Mouse (Mus musculus) heart, embryonic 16.5 days (tissue): ENCODE measurements around the gene Kcnk5. TPM values are rescaled to one million over a fixed set of nuclear protein-coding genes. Genes with fewer than 3 reads are reported as not detected.

Experiments
- ATAC-seq: fragments of 200-750 bp; cut with Nextera tagmentation; replicated peaks from 2 replicates; pipeline ENCODE4 v1.8.0; 2017; ENCODE audit warnings: moderate number of reproducible peaks; ENCODE audit not compliant: insufficient read depth, low FRiP score; ENCODE audit errors: extremely low read depth
- H3K27ac ChIP-seq: fragments of 300-500 bp; sonication (generic); 2 replicates; pipeline ENCODE4 v1.5.1; 2014; ENCODE audit warnings: mild to moderate bottlenecking, low read length, control low read depth, moderate library complexity
- H3K27me3 ChIP-seq: fragments of 300-500 bp; sonication (generic); 2 replicates; pipeline ENCODE4 v1.6.1; 2014; ENCODE audit warnings: low read length, mixed read lengths; ENCODE audit not compliant: control insufficient read depth, insufficient read depth
- H3K36me3 ChIP-seq: fragments of 300-500 bp; sonication (generic); 2 replicates; pipeline ENCODE4 v1.6.1; 2014; ENCODE audit not compliant: control insufficient read depth, insufficient read depth
- H3K4me1 ChIP-seq: fragments of 300-500 bp; sonication (generic); 2 replicates; pipeline ENCODE4 v1.6.1; 2014; ENCODE audit warnings: low read length, mixed read lengths; ENCODE audit not compliant: control insufficient read depth, insufficient read depth
- H3K4me2 ChIP-seq: fragments of 300-500 bp; sonication (generic); 2 replicates; pipeline ENCODE4 v1.6.1; 2014; ENCODE audit warnings: low read depth, mild to moderate bottlenecking, control low read depth, low read length
- H3K4me3 ChIP-seq: fragments of 300-500 bp; sonication (generic); 2 replicates; pipeline ENCODE4 v1.5.1; 2014; ENCODE audit warnings: mild to moderate bottlenecking, control low read depth, low read length
- H3K9ac ChIP-seq: fragments of 300-500 bp; sonication (generic); 2 replicates; pipeline ENCODE4 v1.6.1; 2014; ENCODE audit warnings: low read length, control low read depth
- H3K9me3 ChIP-seq: fragments of 300-500 bp; sonication (generic); replicated peaks from 2 replicates; pipeline ENCODE4 v1.6.1; 2016; ENCODE audit warnings: low read length; ENCODE audit not compliant: control insufficient read depth
- WGBS: fragments of 180-500 bp; shearing (Covaris S2); extraction: QIAGEN DNeasy Blood & Tissue Kit; methylation state at CpG from one replicate; pipeline ENCODE4 v1.1.7; 2014; 5-methylcytosine and 5-hydroxymethylcytosine counted together
- polyA plus RNA-seq: library from polyadenylated mRNA; unstranded; fragments of >200 nt; fragmentation: Nextera tagmentation; extraction: Ambion mirVana; gene quantifications from 2 replicates; pipeline ENCODE4 v1.2.1, GENCODE M21; 2015

Kcnk5 gene
- polyA plus RNA-seq, 1 experiment from 2014 or later: 3.9 TPM

DNA sequence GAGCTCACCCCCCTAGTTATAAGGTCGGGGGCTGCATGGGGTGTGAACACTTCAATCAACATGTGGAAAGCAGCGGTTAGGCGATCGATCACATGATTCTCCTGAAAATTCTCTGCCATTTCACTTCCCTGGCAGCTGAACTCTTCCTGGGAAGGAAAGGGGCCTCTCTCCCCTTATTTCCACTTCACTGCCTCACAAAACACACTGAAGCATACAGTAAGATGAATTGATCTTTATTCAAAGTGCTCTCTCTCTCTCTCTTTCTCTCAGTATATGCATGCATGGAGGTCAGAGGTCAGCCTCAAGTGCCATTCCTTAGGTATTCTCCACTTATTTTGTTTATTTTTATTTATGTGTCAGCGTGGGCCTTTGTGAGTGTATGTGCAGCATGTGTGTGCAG is 2.1 kb upstream of the Kcnk5 start:
- WGBS: 73% methylated on average over 5 of the region's 5 CpGs
- Histone ChIP-seq H3K4me2 (no peak overlapping the region), H3K9me3 (no peaks in the 10 kb centered on the region), H3K9ac (no peak overlapping the region), H3K4me3 (no peak overlapping the region), H3K36me3 (no peaks in the 10 kb centered on the region), H3K27me3 (no peaks in the 10 kb centered on the region), H3K27ac (no peak overlapping the region), H3K4me1 (peaks cover 4% of the 10 kb centered on the region)
- no peak for ATAC-seq

DNA sequence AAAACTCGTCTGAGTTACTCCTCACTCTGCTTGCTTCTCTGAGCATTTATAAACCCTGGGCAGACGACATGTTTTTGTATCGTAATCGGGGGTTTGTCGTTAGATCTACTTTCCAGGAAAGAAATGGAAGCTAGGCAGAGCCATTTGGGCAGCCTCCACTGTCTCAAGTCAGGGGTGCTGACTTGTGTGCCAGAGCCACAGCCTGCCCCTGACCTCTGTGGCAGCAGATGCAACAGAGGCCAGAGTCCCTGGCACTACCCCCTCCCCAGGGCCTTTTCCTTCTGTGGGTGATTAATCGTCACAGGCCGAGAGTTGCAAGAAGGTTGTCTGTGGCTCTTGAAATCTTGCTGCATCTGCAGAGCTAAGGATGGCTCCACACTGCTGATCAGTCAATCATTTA is 987 bp upstream of the Kcnk5 start:
- WGBS: 79% methylated on average over 7 of the region's 7 CpGs
- Histone ChIP-seq H3K4me2 (no peak overlapping the region), H3K9me3 (no peaks in the 10 kb centered on the region), H3K4me1 (peaks cover 4% of the 10 kb centered on the region), H3K9ac (no peak overlapping the region), H3K27ac (no peak overlapping the region), H3K36me3 (no peaks in the 10 kb centered on the region), H3K4me3 (no peak overlapping the region), H3K27me3 (no peaks in the 10 kb centered on the region)
- no peak for ATAC-seq

DNA sequence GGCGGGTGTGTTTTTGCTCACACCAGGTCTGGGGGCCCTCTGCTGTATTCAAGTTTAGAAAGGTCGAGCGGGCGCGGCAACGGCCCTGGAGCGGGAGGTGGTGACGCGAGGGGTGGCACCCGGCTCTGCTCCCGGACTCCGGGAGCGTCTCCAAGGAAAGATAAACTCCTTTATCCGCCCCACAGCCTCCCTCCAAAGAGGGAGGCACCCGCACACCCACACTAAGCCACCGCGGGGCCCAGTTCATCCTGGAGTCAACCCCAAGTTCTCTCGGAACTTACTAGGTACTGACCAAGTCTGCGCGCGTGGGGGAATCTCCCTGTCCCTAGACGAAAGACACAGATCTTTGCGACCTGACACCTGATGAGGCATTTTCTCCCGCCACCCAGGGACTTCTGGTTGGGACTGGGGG is 852 bp downstream of the Kcnk5 start:
- Histone ChIP-seq H3K27me3 (no peaks in the 10 kb centered on the region), H3K4me1 (peaks cover 4% of the 10 kb centered on the region), H3K27ac (no peak overlapping the region), H3K36me3 (no peaks in the 10 kb centered on the region), H3K4me3 (peak overlapping the region; percentile 64), H3K9ac (peak overlapping the region; percentile 68), H3K4me2 (peak overlapping the region; percentile 79), H3K9me3 (no peaks in the 10 kb centered on the region)
- 0 out of 2 replicates have a peak, but pooled peaks have one; percentile 10 for ATAC-seq
- under 1% methylated on average over 24 of the region's 24 CpGs for WGBS

DNA sequence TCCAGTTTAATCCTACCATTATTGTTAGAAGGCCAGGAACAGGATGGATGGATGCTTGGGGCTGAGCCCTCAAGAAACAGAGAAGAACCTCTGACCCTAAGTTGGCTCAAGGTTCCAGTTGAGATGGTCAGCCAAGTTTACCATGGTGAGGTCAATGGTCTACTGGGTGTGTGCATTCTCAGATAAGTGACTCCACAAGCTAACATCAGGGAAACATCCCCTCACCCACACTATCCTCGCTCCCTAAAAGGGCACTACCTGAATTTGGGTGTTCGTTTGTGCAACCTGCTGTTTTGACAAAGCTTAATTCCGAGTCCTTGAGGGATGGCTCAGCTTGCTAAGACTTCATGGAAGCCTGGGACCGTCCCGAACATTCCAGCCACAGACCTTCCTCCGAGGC is 1.3 kb downstream of the Kcnk5 start:
- ATAC-seq: no peak

DNA sequence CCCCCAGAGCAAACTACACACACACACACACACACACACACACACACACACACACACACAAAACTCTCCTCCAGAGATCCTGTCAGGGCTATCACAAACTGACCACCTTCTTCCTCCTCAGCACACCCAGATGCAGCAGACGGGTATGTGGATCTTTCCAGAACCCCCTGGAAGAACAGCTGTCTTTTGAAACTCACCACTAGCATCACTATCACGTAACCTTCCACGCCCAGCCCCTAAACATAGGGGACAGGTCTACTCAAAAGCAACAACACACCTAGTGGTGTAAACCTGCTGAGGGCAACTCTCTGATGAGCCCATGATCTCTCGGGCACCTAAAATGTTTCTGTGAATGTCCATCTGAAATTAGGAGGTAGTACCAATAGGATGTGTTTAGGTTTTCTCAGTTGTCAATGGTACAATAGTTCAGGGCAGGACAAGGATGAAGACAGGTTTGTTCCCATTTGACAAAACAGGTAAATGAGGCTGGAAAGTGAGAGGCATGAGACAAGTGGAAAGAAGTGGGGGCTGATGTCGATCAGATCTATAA is 1.8 kb downstream of the Kcnk5 start:
- H3K27me3 ChIP-seq: no peaks in the 10 kb centered on the region
- no peak for ATAC-seq
- H3K9me3 ChIP-seq: no peaks in the 10 kb centered on the region
- peak overlapping the region; percentile 79 for H3K4me2 ChIP-seq
- no peak overlapping the region for H3K9ac ChIP-seq
- no peak overlapping the region for H3K27ac ChIP-seq
- no peaks in the 10 kb centered on the region for H3K36me3 ChIP-seq
- H3K4me3 ChIP-seq: peak overlapping the region; percentile 64
- WGBS: 71% methylated on average over 5 of the region's 5 CpGs
- peaks cover 4% of the 10 kb centered on the region for H3K4me1 ChIP-seq

More for the DNA sequence above, 1.3 kb downstream of the Kcnk5 start:
- no peaks in the 10 kb centered on the region for H3K9me3 ChIP-seq
- H3K9ac ChIP-seq: peak overlapping the region; percentile 68
- H3K4me1 ChIP-seq: peaks cover 4% of the 10 kb centered on the region
- 7% methylated on average over 6 of the region's 6 CpGs for WGBS
- H3K36me3 ChIP-seq: no peaks in the 10 kb centered on the region
- H3K27ac ChIP-seq: no peak overlapping the region
- H3K4me3 ChIP-seq: peak overlapping the region; percentile 64
- H3K4me2 ChIP-seq: peak overlapping the region; percentile 79
- H3K27me3 ChIP-seq: no peaks in the 10 kb centered on the region

DNA sequence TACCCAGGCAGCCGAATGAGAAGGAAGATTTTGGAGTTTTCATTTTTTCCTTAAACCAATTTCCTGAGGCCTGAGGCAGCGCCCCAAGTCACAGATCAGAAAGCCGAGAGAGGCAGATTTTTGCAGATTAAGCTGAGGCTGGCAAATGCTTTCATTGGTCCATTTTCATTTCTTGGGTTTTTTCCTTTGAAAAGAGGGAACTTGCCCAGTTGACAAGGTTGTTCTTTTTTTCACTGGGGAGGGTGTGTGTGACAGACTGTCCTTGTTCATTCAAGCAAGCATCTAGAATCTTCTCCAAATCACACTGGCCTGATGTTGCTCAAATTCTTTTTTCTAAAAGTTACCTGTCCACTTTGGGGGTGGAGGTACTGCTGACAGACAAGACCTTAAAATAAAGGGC is 2.5 kb downstream of the Kcnk5 start:
- H3K4me3 ChIP-seq: peak overlapping the region; percentile 64
- H3K36me3 ChIP-seq: no peaks in the 10 kb centered on the region

DNA sequence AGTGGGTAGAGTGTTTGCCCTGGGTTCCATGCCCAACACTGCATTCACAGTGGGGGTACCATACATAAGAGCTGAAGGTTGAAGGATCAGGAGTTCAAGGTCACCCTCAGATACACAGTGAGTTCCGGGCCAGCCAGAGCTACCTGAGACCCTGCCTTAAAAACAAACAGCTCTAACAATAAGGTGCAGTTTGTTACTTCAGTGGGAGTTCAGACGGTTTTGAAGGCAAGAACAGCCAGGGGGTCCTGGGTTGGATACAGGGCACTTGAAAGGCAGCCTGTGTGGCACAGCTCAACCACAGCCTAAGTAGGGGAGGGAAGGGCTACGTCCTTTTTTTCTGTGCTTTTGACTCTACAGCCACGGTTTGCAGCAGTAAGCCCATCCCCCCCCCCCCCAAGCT is 3.0 kb downstream of the Kcnk5 start:
- H3K27me3 ChIP-seq: no peaks in the 10 kb centered on the region
- ATAC-seq: no peak
- H3K4me2 ChIP-seq: peak overlapping the region; percentile 14; the same call in 1 of the 2 replicates
- H3K9ac ChIP-seq: no peak overlapping the region
- WGBS: 32% methylated on average over 4 of the region's 4 CpGs
- no peaks in the 10 kb centered on the region for H3K36me3 ChIP-seq
- H3K4me1 ChIP-seq: peaks cover 4% of the 10 kb centered on the region
- no peak overlapping the region for H3K4me3 ChIP-seq
- no peaks in the 10 kb centered on the region for H3K9me3 ChIP-seq
- no peak overlapping the region for H3K27ac ChIP-seq

More for the DNA sequence above, 2.5 kb downstream of the Kcnk5 start:
- H3K27me3 ChIP-seq: no peaks in the 10 kb centered on the region
- peaks cover 4% of the 10 kb centered on the region for H3K4me1 ChIP-seq
- WGBS: 61% methylated on average over 3 of the region's 3 CpGs
- ATAC-seq: no peak
- H3K27ac ChIP-seq: no peak overlapping the region
- H3K4me2 ChIP-seq: peak overlapping the region; percentile 79; the same call in 1 of the 2 replicates
- H3K9me3 ChIP-seq: no peaks in the 10 kb centered on the region
- H3K9ac ChIP-seq: no peak overlapping the region

DNA sequence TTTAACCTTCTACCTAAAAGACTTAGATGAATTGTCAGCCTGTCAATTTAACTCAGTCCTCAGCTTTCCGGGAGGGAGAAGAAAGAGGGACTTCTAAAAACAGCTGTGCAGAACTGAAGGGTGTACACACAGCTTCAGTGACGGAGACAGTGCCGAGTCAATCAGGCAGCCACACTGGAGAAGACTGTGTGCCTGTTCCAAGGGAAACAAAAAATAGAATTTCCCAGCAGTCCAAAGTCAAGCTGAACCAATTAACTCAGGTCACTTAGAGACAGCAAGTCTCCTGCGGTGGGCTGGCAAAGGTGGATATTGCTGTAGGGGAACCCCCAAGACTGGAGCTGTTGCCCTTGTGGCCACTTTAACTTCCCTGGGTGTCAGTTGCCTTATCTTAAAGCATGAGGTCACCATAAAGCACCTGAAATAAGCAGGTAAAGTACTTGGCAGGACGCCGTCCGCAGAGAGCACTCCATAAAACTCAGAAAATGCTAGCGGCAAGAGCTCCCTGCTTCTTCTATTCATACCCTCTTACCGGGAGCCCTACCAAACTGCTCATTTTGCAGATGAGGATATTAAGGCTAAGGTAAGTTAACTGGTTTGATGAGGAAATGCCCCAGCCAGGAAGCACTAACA is 4.0 kb downstream of the Kcnk5 start:
- Histone ChIP-seq H3K36me3 (no peaks in the 10 kb centered on the region), H3K4me3 (no peak overlapping the region), H3K27me3 (no peaks in the 10 kb centered on the region), H3K4me2 (no peak overlapping the region), H3K27ac (no peak overlapping the region), H3K9ac (no peak overlapping the region), H3K4me1 (peaks cover 9% of the 10 kb centered on the region), H3K9me3 (no peaks in the 10 kb centered on the region)
- WGBS: 76% methylated on average over 9 of the region's 9 CpGs
- ATAC-seq: no peak

DNA sequence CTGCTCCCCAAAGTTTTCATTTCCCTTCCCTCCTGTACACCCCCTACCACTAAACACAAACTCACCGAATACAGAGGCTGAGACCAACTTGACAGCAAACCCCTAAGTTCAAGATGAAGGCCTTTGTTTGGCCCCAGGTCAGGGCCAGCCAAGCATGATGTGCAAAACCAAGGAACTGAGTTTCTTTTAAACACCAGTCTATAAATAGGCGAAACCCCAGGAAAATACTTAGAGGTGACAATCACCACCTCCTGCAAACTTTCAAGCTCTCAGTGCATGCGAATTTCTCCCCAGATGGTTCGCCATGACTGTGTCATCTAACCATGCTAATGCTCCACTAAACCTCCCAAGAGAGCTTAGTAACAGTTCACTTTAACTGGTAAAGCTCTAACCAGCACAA is 5.9 kb downstream of the Kcnk5 start:
- Histone ChIP-seq H3K9me3 (no peaks in the 10 kb centered on the region), H3K9ac (no peak overlapping the region), H3K27ac (no peak overlapping the region), H3K4me2 (no peak overlapping the region), H3K4me1 (peaks cover 12% of the 10 kb centered on the region), H3K4me3 (no peak overlapping the region), H3K27me3 (no peaks in the 10 kb centered on the region), H3K36me3 (no peaks in the 10 kb centered on the region)
- ATAC-seq: no peak
- WGBS: 84% methylated on average over 4 of the region's 4 CpGs
